18 mouse cellular contexts compared by ENCODE assay signal in the genomic region with DNA sequence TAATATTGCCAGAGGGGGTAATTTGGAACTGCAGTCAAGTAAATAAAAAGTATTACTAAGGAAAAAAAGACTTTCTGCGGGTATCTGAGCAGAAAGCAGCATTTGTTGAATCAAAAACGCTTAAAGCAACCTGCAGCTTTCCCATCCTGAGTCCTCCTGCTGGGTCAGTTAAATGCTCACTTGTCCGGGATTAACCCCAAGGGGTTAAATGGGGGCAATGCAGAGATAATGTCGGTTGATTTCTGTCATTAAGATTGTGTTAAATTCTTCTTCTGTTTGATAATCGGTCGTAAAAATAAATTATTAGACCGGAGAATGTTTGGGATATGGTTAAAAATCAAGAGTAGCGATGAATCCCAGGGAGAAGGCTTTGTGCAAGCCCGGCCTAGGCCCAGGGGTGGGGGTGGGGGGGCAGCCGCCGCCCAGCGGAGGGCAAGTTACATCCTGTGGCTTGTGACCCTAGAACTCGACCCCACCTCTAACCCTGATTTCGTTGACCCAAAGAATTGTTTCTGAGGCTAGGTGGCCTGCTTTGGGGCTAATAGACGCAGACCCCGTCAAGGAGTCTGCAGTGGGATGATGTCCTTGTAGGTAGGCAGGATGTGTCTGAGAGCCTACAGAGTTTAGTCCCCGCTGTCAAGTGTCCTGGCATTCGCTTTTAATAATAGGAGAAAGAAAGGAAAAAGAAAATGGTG. TPM values are rescaled to one million over a fixed set of nuclear protein-coding genes. Genes with fewer than 3 reads are reported as not detected.
DNase-seq lines count a peak whose midpoint lies in the region; ATAC-seq and TF ChIP-seq lines count a peak whose summit lies in the region.
"Had no signal": no experiment of that assay in that cellular context is flagged by ENCODE, and none has a peak within 500 bp of the region (broad histone marks: within the 10 kb centered on the region; RNA-seq: fewer than 3 reads in every experiment).

No protein-coding gene starts in this region.

- no peak overlapping the region for H3K9ac ChIP-seq in forebrain, postnatal 0 days
- H3K9ac ChIP-seq in forebrain, embryonic 12.5 days = no peak overlapping the region
- H3K9ac ChIP-seq in neural tube, embryonic 15.5 days (replicated peaks) = no peak overlapping the region
- no peak overlapping the region for H3K9ac ChIP-seq in embryonic facial prominence, embryonic 15.5 days
- H3K9ac ChIP-seq: heart, embryonic 12.5 days had no signal

- 2% methylated on average over 18 of the region's 18 CpGs for WGBS in forebrain, postnatal 0 days
- WGBS in forebrain, embryonic 12.5 days = 1% methylated on average over 18 of the region's 18 CpGs
- WGBS in neural tube, embryonic 15.5 days = 3% methylated on average over 18 of the region's 18 CpGs
- 15% methylated on average over 18 of the region's 18 CpGs for whole genome bisulfite sequencing in embryonic facial prominence, embryonic 15.5 days

- H3K9me3 ChIP-seq in forebrain, postnatal 0 days (ENCODE audit: low read length) = no peaks in the 10 kb centered on the region
- H3K9me3 ChIP-seq in forebrain, embryonic 12.5 days = no peaks in the 10 kb centered on the region
- no peaks in the 10 kb centered on the region for H3K9me3 ChIP-seq in neural tube, embryonic 15.5 days (replicated peaks)
- H3K9me3 ChIP-seq in embryonic facial prominence, embryonic 15.5 days (replicated peaks) = no peaks in the 10 kb centered on the region
- H3K9me3 ChIP-seq: heart, embryonic 12.5 days; neural tube, embryonic 13.5 days had no signal

- H3K36me3 ChIP-seq in forebrain, postnatal 0 days (ENCODE audit: insufficient read depth) = no peaks in the 10 kb centered on the region
- H3K36me3 ChIP-seq in forebrain, embryonic 12.5 days (replicated peaks) = no peaks in the 10 kb centered on the region
- H3K36me3 ChIP-seq in neural tube, embryonic 15.5 days = no peaks in the 10 kb centered on the region
- no peaks in the 10 kb centered on the region for H3K36me3 ChIP-seq in embryonic facial prominence, embryonic 15.5 days
- H3K36me3 ChIP-seq: heart, embryonic 12.5 days; neural tube, embryonic 13.5 days had no signal

- H3K27me3 ChIP-seq in forebrain, postnatal 0 days (ENCODE audit: insufficient read depth, low read length) = peaks cover 88% of the 10 kb centered on the region
- H3K27me3 ChIP-seq in forebrain, embryonic 12.5 days = peaks cover 90% of the 10 kb centered on the region
- peaks cover 94% of the 10 kb centered on the region for H3K27me3 ChIP-seq in neural tube, embryonic 15.5 days (replicated peaks)
- peaks cover 89% of the 10 kb centered on the region for H3K27me3 ChIP-seq in embryonic facial prominence, embryonic 15.5 days

- no peak overlapping the region for H3K4me3 ChIP-seq in forebrain, postnatal 0 days (ENCODE audit: low read depth, low read length)
- no peak overlapping the region for H3K4me3 ChIP-seq in forebrain, embryonic 12.5 days (replicated peaks)
- no peak overlapping the region for H3K4me3 ChIP-seq in neural tube, embryonic 15.5 days (replicated peaks)
- 0 out of 2 replicates have a peak overlapping the region, but pooled peaks have one; percentile 12 for H3K4me3 ChIP-seq in embryonic facial prominence, embryonic 15.5 days (replicated peaks)

- no peak overlapping the region for H3K4me2 ChIP-seq in forebrain, postnatal 0 days (ENCODE audit: low read depth)
- H3K4me2 ChIP-seq in forebrain, embryonic 12.5 days = no peak overlapping the region
- H3K4me2 ChIP-seq in neural tube, embryonic 15.5 days = no peak overlapping the region
- peak overlapping the region; percentile 28; the same call in 1 of the 2 replicates for H3K4me2 ChIP-seq in embryonic facial prominence, embryonic 15.5 days (replicated peaks)

- H3K4me1 ChIP-seq in forebrain, postnatal 0 days (ENCODE audit: insufficient read depth) = peaks cover 4% of the 10 kb centered on the region; the same call in 1 of the 2 replicates
- peaks cover 19% of the 10 kb centered on the region for H3K4me1 ChIP-seq in forebrain, embryonic 12.5 days
- H3K4me1 ChIP-seq in neural tube, embryonic 15.5 days = peaks cover 21% of the 10 kb centered on the region
- peaks cover 23% of the 10 kb centered on the region for H3K4me1 ChIP-seq in embryonic facial prominence, embryonic 15.5 days

- peak; percentile 61 for DNase-seq in forebrain, postnatal 0 days
- DNase-seq in neural tube, embryonic 10.5 days (ENCODE audit: extremely low spot score, low spot score) = peak; percentile 44
- peak; percentile 17 for DNase-seq in yolk sac, embryonic 10.5 days (ENCODE audit: low spot score)
- no peak for DNase-seq in kidney, postnatal 36 days
- no peak for DNase-seq in frontal cortex, postnatal 25 days (ENCODE audit: low spot score in 2 of 2)
- DNase-seq: adrenal gland, postnatal 10 days; cerebellum, adult 18-20 months; kidney, adult 9 months; lung, adult 2 months; lung, postnatal 36 days; thymus, postnatal 36 days had no signal

- ATAC-seq in forebrain, postnatal 0 days = no peak
- ATAC-seq in forebrain, embryonic 12.5 days (ENCODE audit: low FRiP score) = no peak
- ATAC-seq in neural tube, embryonic 15.5 days (ENCODE audit: low FRiP score) = no peak
- ATAC-seq in embryonic facial prominence, embryonic 15.5 days (ENCODE audit: insufficient number of reproducible peaks, low FRiP score, low TSS enrichment, low read depth) = no peak

- TF ChIP-seq CTCF in forebrain, postnatal 0 days (IDR thresholded peaks at IDR 0.05; ENCODE audit: low read depth) = no peak

- no peak overlapping the region for H3K27ac ChIP-seq in forebrain, postnatal 0 days (ENCODE audit: low read depth, low read length)
- H3K27ac ChIP-seq in forebrain, embryonic 12.5 days = no peak overlapping the region
- H3K27ac ChIP-seq in neural tube, embryonic 15.5 days (replicated peaks) = no peak overlapping the region
- H3K27ac ChIP-seq in embryonic facial prominence, embryonic 15.5 days (replicated peaks) = no peak overlapping the region
- H3K27ac ChIP-seq: neural tube, embryonic 13.5 days had no signal

RNA-seq across cellular contexts. Expression of a gene that starts 6.0 kb away (rescaled TPM):
- 2.1 and 10.5 TPM in 2 replicates for total RNA-seq in forebrain, postnatal 0 days (2014; rRNA removed)
- 2.5 and 7.2 TPM in 2 replicates for polyA plus RNA-seq in forebrain, postnatal 0 days (2015; fragmentation: Nextera tagmentation; extraction: Ambion mirVana)
- 15.9 and 28.3 TPM in 2 replicates for polyA plus RNA-seq in forebrain, embryonic 12.5 days (2016; fragmentation: Nextera tagmentation; extraction: Ambion mirVana)
- polyA plus RNA-seq in neural tube, embryonic 15.5 days (2015; fragmentation: Nextera tagmentation; extraction: Ambion mirVana) = 5.1 and 5.2 TPM in 2 replicates
- polyA plus RNA-seq in embryonic facial prominence, embryonic 15.5 days (2015; fragmentation: Nextera tagmentation; extraction: Ambion mirVana) = 82.5 and 88.3 TPM in 2 replicates
- total RNA-seq: layer of hippocampus, postnatal 36 days had no signal
- polyA plus RNA-seq: frontal cortex, adult 2 months had no signal

Comparison
In these comparisons a context has a peak if more than half of its experiments do, and no peak if none do; other contexts are left out.
1. DNase-seq: peak in forebrain, postnatal 0 days (single experiment), neural tube, embryonic 10.5 days (single experiment) and yolk sac, embryonic 10.5 days (single experiment); none in kidney, postnatal 36 days (0 of 2) and frontal cortex, postnatal 25 days (0 of 2).